Mouse (Mus musculus): Measurements from ENCODE around the gene Golga5. TPM values are rescaled to one million over a fixed set of nuclear protein-coding genes. Genes with fewer than 3 reads are reported as not detected.
"Not testable (repeated sequence)": the region's sequence is repeated elsewhere in the genome, so short reads cannot be mapped to it uniquely, and the experiment has no call there.

The Golga5 gene
- polyA plus RNA-seq, 1 experiment: 0.53 TPM

DNA sequence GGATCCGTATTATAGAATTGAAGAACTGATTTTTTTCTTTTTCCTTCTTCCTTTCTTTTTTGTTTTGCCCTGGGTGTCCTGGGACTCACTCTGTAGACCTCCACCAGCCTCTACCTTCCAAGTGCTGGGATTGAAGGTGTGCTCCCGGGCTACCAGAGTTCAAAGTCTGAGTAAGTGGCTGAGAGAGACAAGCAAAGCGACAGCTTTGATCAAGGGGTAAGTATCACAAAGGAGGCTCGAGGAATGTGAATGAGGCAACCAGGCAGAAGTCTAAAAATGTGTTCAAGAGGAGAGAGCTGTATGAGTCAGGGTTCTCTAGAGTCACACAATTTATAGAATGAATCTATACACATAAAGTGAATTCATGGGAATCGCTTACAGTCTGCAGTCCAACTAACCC is 8.9 kb upstream of the Golga5 start:
- peaks cover 4% of the 10 kb centered on the region; the same call in 1 of the 2 replicates for H3K27me3 ChIP-seq (ENCODE audit: control insufficient read depth)
- no peak overlapping the region for H3K4me3 ChIP-seq (replicated peaks)
- H3K36me3 ChIP-seq (ENCODE audit: control insufficient read depth): no peaks in the 10 kb centered on the region
- no peaks in the 10 kb centered on the region; the same call in 1 of the 2 replicates for H3K9me3 ChIP-seq (ENCODE audit: control insufficient read depth, low read length)
- peaks cover 11% of the 10 kb centered on the region for H3K4me1 ChIP-seq (ENCODE audit: control insufficient read depth)
- TF ChIP-seq GATA1 (IDR thresholded peaks at IDR 0.05; ENCODE audit: low read length) (no peak), TAL1 (IDR thresholded peaks at IDR 0.05; ENCODE audit: low read length) (no peak)

DNA sequence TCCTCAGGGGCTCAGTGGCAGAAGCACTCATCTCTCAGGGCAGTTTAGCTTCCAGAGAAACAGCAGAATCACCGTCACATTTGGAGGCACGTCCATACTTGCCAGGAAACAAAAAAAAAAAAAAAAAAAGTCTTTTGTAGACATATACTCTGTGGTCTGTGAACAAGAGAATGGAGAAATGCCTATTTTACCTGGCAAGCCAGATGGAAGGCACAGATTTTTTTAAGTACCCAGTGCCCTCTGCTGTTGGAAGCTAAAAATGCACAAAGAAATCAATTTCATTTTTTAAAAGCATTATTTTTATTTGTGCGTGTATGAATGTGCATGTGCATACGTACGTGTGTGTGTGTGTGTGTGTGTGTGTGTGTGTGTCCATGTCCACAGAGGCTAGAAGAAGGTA is 7.8 kb upstream of the Golga5 start:
- Histone ChIP-seq H3K36me3 (ENCODE audit: control insufficient read depth) (no peaks in the 10 kb centered on the region), H3K4me1 (ENCODE audit: control insufficient read depth) (peaks cover 8% of the 10 kb centered on the region), H3K9me3 (ENCODE audit: control insufficient read depth, low read length) (no peaks in the 10 kb centered on the region; the same call in 1 of the 2 replicates), H3K4me3 (replicated peaks) (no peak overlapping the region), H3K27me3 (ENCODE audit: control insufficient read depth) (peaks cover 4% of the 10 kb centered on the region; the same call in 1 of the 2 replicates)
- TF ChIP-seq TAL1 (IDR thresholded peaks at IDR 0.05; ENCODE audit: low read length) (no peak), GATA1 (IDR thresholded peaks at IDR 0.05; ENCODE audit: low read length) (no peak)

GRCm38 (mm10) chr12:102464650-102465049 is 4.3 kb upstream of the Golga5 start:
- no peaks in the 10 kb centered on the region for H3K36me3 ChIP-seq (ENCODE audit: control insufficient read depth)
- no peak overlapping the region for H3K4me3 ChIP-seq (replicated peaks)
- peaks cover 7% of the 10 kb centered on the region for H3K4me1 ChIP-seq (ENCODE audit: control insufficient read depth)
- no peaks in the 10 kb centered on the region for H3K27me3 ChIP-seq (ENCODE audit: control insufficient read depth)
- TF ChIP-seq GATA1 (IDR thresholded peaks at IDR 0.05; ENCODE audit: low read length) (no peak), TAL1 (IDR thresholded peaks at IDR 0.05; ENCODE audit: low read length) (no peak)
- no peaks in the 10 kb centered on the region; the same call in 1 of the 2 replicates for H3K9me3 ChIP-seq (ENCODE audit: control insufficient read depth, low read length)

- TF ChIP-seq GATA1 (IDR thresholded peaks at IDR 0.05; ENCODE audit: low read length) (no peak), TAL1 (IDR thresholded peaks at IDR 0.05; ENCODE audit: low read length) (no peak)
- Histone ChIP-seq H3K4me1 (ENCODE audit: control insufficient read depth) (peaks cover 16% of the 10 kb centered on the region), H3K36me3 (ENCODE audit: control insufficient read depth) (peaks cover 9% of the 10 kb centered on the region)
Observed at GRCm38 (mm10) chr12:102468136-102468535, 799 bp upstream of the Golga5 start.

DNA sequence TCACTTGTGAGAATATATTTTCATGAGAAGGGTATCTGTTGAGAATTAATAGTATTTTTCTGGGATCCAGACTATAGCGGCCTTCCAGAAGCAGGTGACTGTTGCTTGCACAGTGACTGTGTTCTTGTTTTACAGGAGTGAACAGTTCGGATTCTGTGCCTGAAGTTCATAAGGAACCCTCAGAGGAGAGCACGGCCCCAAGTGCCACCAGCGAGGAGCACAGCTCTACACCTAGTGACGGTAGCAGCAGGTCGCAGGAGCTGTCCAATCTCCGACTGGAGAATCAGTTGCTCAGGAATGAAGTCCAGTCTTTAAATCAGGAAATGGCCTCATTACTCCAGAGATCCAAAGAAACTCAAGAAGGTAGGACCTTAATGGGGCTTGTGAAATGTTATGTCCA is 5.5 kb downstream of the Golga5 start:
- peaks cover 9% of the 10 kb centered on the region for H3K4me1 ChIP-seq (ENCODE audit: control insufficient read depth)
- peaks cover 52% of the 10 kb centered on the region for H3K36me3 ChIP-seq (ENCODE audit: control insufficient read depth)
- no peak for TF ChIP-seq GATA1 (IDR thresholded peaks at IDR 0.05; ENCODE audit: low read length)
- TF ChIP-seq TAL1 (IDR thresholded peaks at IDR 0.05; ENCODE audit: low read length): no peak
- H3K27me3 ChIP-seq (ENCODE audit: control insufficient read depth): no peaks in the 10 kb centered on the region
- no peaks in the 10 kb centered on the region for H3K9me3 ChIP-seq (ENCODE audit: control insufficient read depth, low read length)
- H3K4me3 ChIP-seq (replicated peaks): no peak overlapping the region

More at GRCm38 (mm10) chr12:102468136-102468535, 799 bp upstream of the Golga5 start:
- Histone ChIP-seq H3K4me3 (replicated peaks) (no peak overlapping the region), H3K27me3 (ENCODE audit: control insufficient read depth) (no peaks in the 10 kb centered on the region), H3K9me3 (ENCODE audit: control insufficient read depth, low read length) (no peaks in the 10 kb centered on the region)

DNA sequence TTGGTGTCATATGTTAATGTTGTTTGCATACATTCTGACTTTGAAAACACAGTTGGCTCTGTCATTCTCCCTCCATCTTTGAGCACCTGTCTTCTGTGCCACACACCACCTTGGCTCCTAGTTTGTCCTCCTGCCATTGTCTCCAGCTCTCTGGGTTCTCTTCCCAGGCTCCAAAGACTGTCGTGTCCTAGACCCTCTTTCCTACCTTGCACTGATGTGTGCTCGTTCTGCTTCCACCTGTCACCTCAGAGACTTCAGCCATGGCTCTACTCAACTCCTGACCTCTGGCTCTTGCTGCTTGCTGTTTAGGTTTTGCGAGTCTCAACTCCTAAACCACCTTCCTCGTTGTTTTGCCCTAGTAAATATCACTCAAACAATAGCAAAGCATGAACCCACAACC is 11.5 kb downstream of the Golga5 start:
- no peaks in the 10 kb centered on the region for H3K4me1 ChIP-seq (ENCODE audit: control insufficient read depth)
- TF ChIP-seq GATA1 (IDR thresholded peaks at IDR 0.05; ENCODE audit: low read length): no peak
- no peak for TF ChIP-seq TAL1 (IDR thresholded peaks at IDR 0.05; ENCODE audit: low read length)

GRCm38 (mm10) chr12:102484946-102485345 is 16.0 kb downstream of the Golga5 start:
- Histone ChIP-seq H3K9me3 (ENCODE audit: control insufficient read depth, low read length) (no peaks in the 10 kb centered on the region), H3K4me1 (ENCODE audit: control insufficient read depth) (no peaks in the 10 kb centered on the region), H3K36me3 (ENCODE audit: control insufficient read depth) (peaks cover 69% of the 10 kb centered on the region), H3K27me3 (ENCODE audit: control insufficient read depth) (no peaks in the 10 kb centered on the region), H3K4me3 (replicated peaks) (no peak overlapping the region)
- no peak for TF ChIP-seq GATA1 (IDR thresholded peaks at IDR 0.05; ENCODE audit: low read length)
- no peak for TF ChIP-seq TAL1 (IDR thresholded peaks at IDR 0.05; ENCODE audit: low read length)

More for the DNA sequence above, 11.5 kb downstream of the Golga5 start:
- H3K4me3 ChIP-seq (replicated peaks): no peak overlapping the region
- no peaks in the 10 kb centered on the region for H3K27me3 ChIP-seq (ENCODE audit: control insufficient read depth)
- H3K9me3 ChIP-seq (ENCODE audit: control insufficient read depth, low read length): no peaks in the 10 kb centered on the region
- H3K36me3 ChIP-seq (ENCODE audit: control insufficient read depth): peaks cover 70% of the 10 kb centered on the region

DNA sequence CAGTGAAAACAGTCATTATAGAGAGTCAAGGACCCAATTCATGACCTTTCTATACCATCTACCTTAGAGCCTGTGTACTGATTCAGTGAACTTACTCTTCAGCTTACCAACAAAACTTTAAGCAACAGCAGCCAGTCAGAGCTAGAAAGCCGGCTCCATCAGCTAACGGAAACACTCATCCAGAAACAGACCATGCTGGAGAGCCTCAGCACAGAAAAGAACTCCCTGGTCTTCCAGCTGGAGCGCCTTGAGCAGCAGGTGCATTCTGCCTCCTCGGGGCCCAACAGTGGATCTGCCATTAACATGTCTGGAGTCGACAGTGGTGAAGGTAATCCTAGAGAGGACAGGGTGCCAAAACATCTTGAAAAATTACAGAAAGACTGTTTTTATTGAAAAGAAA is 23.0 kb downstream of the Golga5 start:
- Histone ChIP-seq H3K4me1 (ENCODE audit: control insufficient read depth) (no peaks in the 10 kb centered on the region), H3K27me3 (ENCODE audit: control insufficient read depth) (no peaks in the 10 kb centered on the region), H3K9me3 (ENCODE audit: control insufficient read depth, low read length) (no peaks in the 10 kb centered on the region), H3K36me3 (ENCODE audit: control insufficient read depth) (peaks cover 71% of the 10 kb centered on the region), H3K4me3 (replicated peaks) (no peak overlapping the region)
- no peak for TF ChIP-seq TAL1 (IDR thresholded peaks at IDR 0.05; ENCODE audit: low read length)
- TF ChIP-seq GATA1 (IDR thresholded peaks at IDR 0.05; ENCODE audit: low read length): no peak

- H3K4me3 ChIP-seq (replicated peaks); H3K9me3 ChIP-seq (ENCODE audit: control insufficient read depth, low read length); H3K27me3 ChIP-seq (ENCODE audit: control insufficient read depth); H3K4me1 ChIP-seq (ENCODE audit: control insufficient read depth): not testable (repeated sequence)
- peaks cover 72% of the 10 kb centered on the region for H3K36me3 ChIP-seq (ENCODE audit: control insufficient read depth)
Observed at GRCm38 (mm10) chr12:102495754-102496153, 26.8 kb downstream of the Golga5 start.

- no peak overlapping the region for H3K4me3 ChIP-seq (replicated peaks)
- peaks cover 53% of the 10 kb centered on the region for H3K36me3 ChIP-seq (ENCODE audit: control insufficient read depth)
Observed at GRCm38 (mm10) chr12:102497905-102498304, 29.0 kb downstream of the Golga5 start.

More at GRCm38 (mm10) chr12:102497905-102498304, 29.0 kb downstream of the Golga5 start:
- no peaks in the 10 kb centered on the region for H3K9me3 ChIP-seq (ENCODE audit: control insufficient read depth, low read length)
- TF ChIP-seq GATA1 (IDR thresholded peaks at IDR 0.05; ENCODE audit: low read length): no peak
- TF ChIP-seq TAL1 (IDR thresholded peaks at IDR 0.05; ENCODE audit: low read length): no peak
- H3K27me3 ChIP-seq (ENCODE audit: control insufficient read depth): no peaks in the 10 kb centered on the region
- no peaks in the 10 kb centered on the region for H3K4me1 ChIP-seq (ENCODE audit: control insufficient read depth)
